Comparison of ENCODE assay signal across 29 mouse cellular contexts in genomic region chr12:17310852-17311839, GRCm38 (mm10). TPM values are rescaled to one million over a fixed set of nuclear protein-coding genes. Genes with fewer than 3 reads are reported as not detected.
DNase-seq lines count a peak whose midpoint lies in the region; ATAC-seq and TF ChIP-seq lines count a peak whose summit lies in the region.
"Had no signal": no experiment of that assay in that cellular context is flagged by ENCODE, and none has a peak within 500 bp of the region (broad histone marks: within the 10 kb centered on the region; RNA-seq: fewer than 3 reads in every experiment).

No protein-coding gene starts in this region.

- H3K9ac ChIP-seq in hindbrain, embryonic 16.5 days (ENCODE audit: low read depth, low read length) = no peak overlapping the region
- no peak overlapping the region for H3K9ac ChIP-seq in hindbrain, embryonic 14.5 days
- H3K9ac ChIP-seq in forebrain, embryonic 11.5 days (ENCODE audit: low read length) = no peak overlapping the region
- no peak overlapping the region for H3K9ac ChIP-seq in forebrain, postnatal 0 days
- H3K9ac ChIP-seq: embryonic facial prominence, embryonic 13.5 days; heart, embryonic 12.5 days; intestine, embryonic 15.5 days; limb, embryonic 13.5 days; liver, embryonic 12.5 days; neural tube, embryonic 15.5 days had no signal

- no peak overlapping the region for H3K4me2 ChIP-seq in hindbrain, embryonic 16.5 days (ENCODE audit: low read length)
- H3K4me2 ChIP-seq in hindbrain, embryonic 14.5 days (replicated peaks) = no peak overlapping the region
- H3K4me2 ChIP-seq in forebrain, embryonic 11.5 days (ENCODE audit: low read depth, low read length, severe bottlenecking) = no peak overlapping the region
- H3K4me2 ChIP-seq in forebrain, postnatal 0 days (ENCODE audit: low read depth) = peak overlapping the region; percentile 9; the same call in 1 of the 2 replicates
- H3K4me2 ChIP-seq: embryonic facial prominence, embryonic 13.5 days; heart, embryonic 12.5 days; intestine, embryonic 15.5 days; limb, embryonic 13.5 days; liver, embryonic 12.5 days; neural tube, embryonic 15.5 days had no signal

- no peaks in the 10 kb centered on the region for H3K27me3 ChIP-seq in hindbrain, embryonic 16.5 days (replicated peaks; ENCODE audit: control insufficient read depth, insufficient read depth, low read length)
- no peaks in the 10 kb centered on the region for H3K27me3 ChIP-seq in hindbrain, embryonic 14.5 days (ENCODE audit: control insufficient read depth, insufficient read depth, low read length)
- no peaks in the 10 kb centered on the region for H3K27me3 ChIP-seq in forebrain, embryonic 11.5 days (ENCODE audit: control insufficient read depth, insufficient read depth, low read length)
- no peaks in the 10 kb centered on the region for H3K27me3 ChIP-seq in forebrain, postnatal 0 days (ENCODE audit: insufficient read depth, low read length)
- H3K27me3 ChIP-seq: embryonic facial prominence, embryonic 13.5 days; intestine, embryonic 15.5 days; limb, embryonic 13.5 days; liver, embryonic 12.5 days; neural tube, embryonic 15.5 days had no signal

- no peak overlapping the region for H3K4me3 ChIP-seq in hindbrain, embryonic 16.5 days (ENCODE audit: low read length)
- no peak overlapping the region for H3K4me3 ChIP-seq in hindbrain, embryonic 14.5 days (replicated peaks; ENCODE audit: low read length)
- no peak overlapping the region for H3K4me3 ChIP-seq in forebrain, embryonic 11.5 days (ENCODE audit: low read depth, low read length)
- no peak overlapping the region for H3K4me3 ChIP-seq in forebrain, postnatal 0 days (ENCODE audit: low read depth, low read length)
- H3K4me3 ChIP-seq: embryonic facial prominence, embryonic 13.5 days; heart, embryonic 12.5 days; hindbrain, embryonic 10.5 days; intestine, embryonic 15.5 days; limb, embryonic 13.5 days; liver, embryonic 12.5 days; neural tube, embryonic 15.5 days had no signal

- peak; percentile 20; the same call in 1 of the 2 replicates for ATAC-seq in hindbrain, embryonic 16.5 days
- ATAC-seq in hindbrain, embryonic 14.5 days (ENCODE audit: low FRiP score) = no peak
- 0 out of 2 replicates have a peak, but pooled peaks have one; percentile 21 for ATAC-seq in forebrain, embryonic 11.5 days (replicated peaks; ENCODE audit: low FRiP score)
- peak; percentile 76 for ATAC-seq in forebrain, postnatal 0 days
- ATAC-seq: intestine, embryonic 15.5 days; liver, embryonic 12.5 days had no signal

- H3K36me3 ChIP-seq in hindbrain, embryonic 16.5 days (ENCODE audit: control insufficient read depth, insufficient read depth, low read length) = no peaks in the 10 kb centered on the region
- no peaks in the 10 kb centered on the region for H3K36me3 ChIP-seq in hindbrain, embryonic 14.5 days (replicated peaks; ENCODE audit: control insufficient read depth, insufficient read depth)
- H3K36me3 ChIP-seq in forebrain, embryonic 11.5 days (ENCODE audit: control insufficient read depth, insufficient read depth, low read length) = no peaks in the 10 kb centered on the region
- no peaks in the 10 kb centered on the region for H3K36me3 ChIP-seq in forebrain, postnatal 0 days (ENCODE audit: insufficient read depth)
- H3K36me3 ChIP-seq: embryonic facial prominence, embryonic 13.5 days; G1E; heart, embryonic 12.5 days; hindbrain, embryonic 10.5 days; intestine, embryonic 15.5 days; limb, embryonic 13.5 days; liver, embryonic 12.5 days; neural tube, embryonic 15.5 days had no signal

- TF ChIP-seq CTCF in forebrain, postnatal 0 days (IDR thresholded peaks at IDR 0.05; ENCODE audit: low read depth) = no peak

- no peak for DNase-seq in hindbrain, embryonic 14.5 days (ENCODE audit: low spot score)
- peak; percentile 18 for DNase-seq in Muller cell, postnatal 12 days (ENCODE audit: inconsistent ontology term)
- no peak for DNase-seq in forebrain, embryonic 11.5 days (ENCODE audit: low spot score)
- DNase-seq in forebrain, postnatal 0 days = peak; percentile 43
- no peak for DNase-seq in kidney, postnatal 14 days
- DNase-seq in frontal cortex, postnatal 14 days (ENCODE audit: low spot score in 2 of 2) = no peak
- DNase-seq: adrenal gland, adult 8-10 months; cerebellum, adult 2 months; cerebellum, postnatal 25 days; gastrocnemius, postnatal 25 days; heart, adult 18-20 months; heart, postnatal 10 days; kidney, adult 8-10 months; kidney, postnatal 25 days; layer of hippocampus, postnatal 36 days; lung, adult 18-20 months; lung, postnatal 10 days; thymus, postnatal 14 days had no signal

- H3K9me3 ChIP-seq in hindbrain, embryonic 16.5 days (ENCODE audit: control insufficient read depth, low read length) = no peaks in the 10 kb centered on the region
- H3K9me3 ChIP-seq in hindbrain, embryonic 14.5 days (ENCODE audit: control insufficient read depth, low read length) = no peaks in the 10 kb centered on the region
- no peaks in the 10 kb centered on the region for H3K9me3 ChIP-seq in forebrain, embryonic 11.5 days (ENCODE audit: control insufficient read depth, low read length)
- H3K9me3 ChIP-seq in forebrain, postnatal 0 days (ENCODE audit: low read length) = no peaks in the 10 kb centered on the region
- H3K9me3 ChIP-seq: embryonic facial prominence, embryonic 13.5 days; G1E; heart, embryonic 12.5 days; hindbrain, embryonic 10.5 days; intestine, embryonic 15.5 days; limb, embryonic 13.5 days; liver, embryonic 12.5 days; neural tube, embryonic 15.5 days had no signal

- H3K27ac ChIP-seq in hindbrain, embryonic 16.5 days (ENCODE audit: low read depth, low read length) = no peak overlapping the region
- no peak overlapping the region for H3K27ac ChIP-seq in hindbrain, embryonic 14.5 days
- H3K27ac ChIP-seq in forebrain, embryonic 11.5 days (ENCODE audit: low read depth, low read length) = no peak overlapping the region
- peak overlapping the region; percentile 21; the same call in 1 of the 2 replicates for H3K27ac ChIP-seq in forebrain, postnatal 0 days (ENCODE audit: low read depth, low read length)
- H3K27ac ChIP-seq: embryonic facial prominence, embryonic 13.5 days; hindbrain, embryonic 10.5 days; intestine, embryonic 15.5 days; limb, embryonic 13.5 days; liver, embryonic 12.5 days; neural tube, embryonic 15.5 days; stomach, postnatal 0 days had no signal

- 41% methylated on average over 16 of the region's 16 CpGs for WGBS in hindbrain, embryonic 16.5 days
- WGBS in hindbrain, embryonic 14.5 days = 44% methylated on average over 16 of the region's 16 CpGs
- WGBS in forebrain, embryonic 11.5 days = 43% methylated on average over 16 of the region's 16 CpGs
- WGBS in forebrain, postnatal 0 days = 17% methylated on average over 16 of the region's 16 CpGs

- H3K4me1 ChIP-seq in hindbrain, embryonic 16.5 days (ENCODE audit: control insufficient read depth, insufficient read depth, low read depth, low read length) = no peaks in the 10 kb centered on the region
- no peaks in the 10 kb centered on the region for H3K4me1 ChIP-seq in hindbrain, embryonic 14.5 days (replicated peaks; ENCODE audit: control insufficient read depth, insufficient read depth, low read length)
- 0 out of 2 replicates have a peak, but pooled peaks cover 2% of the 10 kb centered on the region for H3K4me1 ChIP-seq in forebrain, embryonic 11.5 days (replicated peaks; ENCODE audit: control insufficient read depth, insufficient read depth, low read length)
- no peaks in the 10 kb centered on the region for H3K4me1 ChIP-seq in forebrain, postnatal 0 days (ENCODE audit: insufficient read depth)
- H3K4me1 ChIP-seq: heart, embryonic 12.5 days; intestine, embryonic 15.5 days; limb, embryonic 13.5 days; liver, embryonic 12.5 days; neural tube, embryonic 15.5 days had no signal

RNA-seq across cellular contexts. Expression of gene Atp6v1c2, which starts 18.0 kb away (rescaled TPM):
- 0.65 and 0.76 TPM in 2 replicates for polyA plus RNA-seq in hindbrain, embryonic 16.5 days (2015; fragmentation: Nextera tagmentation; extraction: Ambion mirVana)
- 0.55 and 0.67 TPM in 2 replicates for polyA plus RNA-seq in hindbrain, embryonic 14.5 days (2014; fragmentation: Nextera tagmentation; extraction: Ambion mirVana)
- 0.39 and 0.96 TPM in 2 replicates for polyA plus RNA-seq in forebrain, embryonic 11.5 days (2014; fragmentation: Nextera tagmentation; extraction: Ambion mirVana)
- total RNA-seq in forebrain, postnatal 0 days (2014; rRNA removed) = 0.86 and 2.4 TPM in 2 replicates
- polyA plus RNA-seq in forebrain, postnatal 0 days (2015; fragmentation: Nextera tagmentation; extraction: Ambion mirVana) = 1.3 and 1.6 TPM in 2 replicates
- total RNA-seq: heart, postnatal 10 days; megakaryocyte progenitor cell, adult 5-6 weeks had no signal
- polyA plus RNA-seq: G1E had no signal

RNA-seq across cellular contexts. Expression of gene Nol10, which starts 37.1 kb away (rescaled TPM):
- polyA plus RNA-seq in hindbrain, embryonic 16.5 days (2015; fragmentation: Nextera tagmentation; extraction: Ambion mirVana) = 20.1 and 20.8 TPM in 2 replicates
- polyA plus RNA-seq in hindbrain, embryonic 14.5 days (2014; fragmentation: Nextera tagmentation; extraction: Ambion mirVana) = 22.0 and 23.5 TPM in 2 replicates
- polyA plus RNA-seq in forebrain, embryonic 11.5 days (2014; fragmentation: Nextera tagmentation; extraction: Ambion mirVana) = 33.7 and 36.1 TPM in 2 replicates
- total RNA-seq in forebrain, postnatal 0 days (2014; rRNA removed) = 11.6 and 13.9 TPM in 2 replicates
- 9.1 and 13.2 TPM in 2 replicates for polyA plus RNA-seq in forebrain, postnatal 0 days (2015; fragmentation: Nextera tagmentation; extraction: Ambion mirVana)

RNA-seq across cellular contexts. Expression of gene Pdia6, which starts 44.8 kb away (rescaled TPM):
- polyA plus RNA-seq in hindbrain, embryonic 16.5 days (2015; fragmentation: Nextera tagmentation; extraction: Ambion mirVana) = 282 and 309 TPM in 2 replicates
- polyA plus RNA-seq in hindbrain, embryonic 14.5 days (2014; fragmentation: Nextera tagmentation; extraction: Ambion mirVana) = 268 and 305 TPM in 2 replicates
- 511 and 517 TPM in 2 replicates for polyA plus RNA-seq in forebrain, embryonic 11.5 days (2014; fragmentation: Nextera tagmentation; extraction: Ambion mirVana)
- 152 and 182 TPM in 2 replicates for total RNA-seq in forebrain, postnatal 0 days (2014; rRNA removed)
- polyA plus RNA-seq in forebrain, postnatal 0 days (2015; fragmentation: Nextera tagmentation; extraction: Ambion mirVana) = 223 and 247 TPM in 2 replicates

Comparison
In these comparisons a context has a peak if more than half of its experiments do, and no peak if none do; other contexts are left out.
1. DNase-seq: peak in Muller cell, postnatal 12 days (single experiment) and forebrain, postnatal 0 days (single experiment); none in hindbrain, embryonic 14.5 days (single experiment), forebrain, embryonic 11.5 days (single experiment), kidney, postnatal 14 days (single experiment) and frontal cortex, postnatal 14 days (0 of 2).